Mouse (Mus musculus) neutrophil, adult 59 days (primary cell): Measurements from ENCODE around the gene Tapt1. TPM values are rescaled to one million over a fixed set of nuclear protein-coding genes. Genes with fewer than 3 reads are reported as not detected.

Source experiments
- total RNA-seq, 2 experiments: library from RNA; stranded (reverse); gene quantifications; 1 replicate in 1 of 2; 2 replicates in 1 of 2; pipeline ENCODE4 v1.2.4; 2023

Gene Tapt1
- total RNA-seq: 10 to 100 TPM; 48.1 to 52.3 TPM

GRCm38 (mm10) chr5:44226521-44227461 lies at the start of gene Tapt1:
Tapt1 (minus strand) TSS chr5:44226626.

Other genes starting within 250 kb of the Tapt1 start
- not detected for gene Fgfbp1, start 244.8 kb downstream of the Tapt1 start, total RNA-seq
- 10 to 100 TPM; 38.2 to 49.8 TPM for gene Prom1, start 124.6 kb downstream of the Tapt1 start, total RNA-seq